Mouse (Mus musculus) inflammation-experienced regulatory T-cells, adult 6 months (primary cell): ENCODE data around the gene Scn1b. TPM values are rescaled to one million over a fixed set of nuclear protein-coding genes. Genes with fewer than 3 reads are reported as not detected.
A peak's percentile ranks its signal among the peaks of the same experiment; 100 is the strongest.

ENCODE experiments used
- ATAC-seq: one replicate; pipeline ENCODE4 v1.8.0; 2017
- polyA plus RNA-seq, 3 experiments: library from polyadenylated mRNA; unstranded; fragments of 100-300 nt; shearing (Covaris generic); gene quantifications; one replicate each; pipeline ENCODE4 v1.2.1; 2017

The Scn1b gene
- polyA plus RNA-seq, 3 experiments from 2014 or later = 0.30 TPM; not detected in 2

DNA sequence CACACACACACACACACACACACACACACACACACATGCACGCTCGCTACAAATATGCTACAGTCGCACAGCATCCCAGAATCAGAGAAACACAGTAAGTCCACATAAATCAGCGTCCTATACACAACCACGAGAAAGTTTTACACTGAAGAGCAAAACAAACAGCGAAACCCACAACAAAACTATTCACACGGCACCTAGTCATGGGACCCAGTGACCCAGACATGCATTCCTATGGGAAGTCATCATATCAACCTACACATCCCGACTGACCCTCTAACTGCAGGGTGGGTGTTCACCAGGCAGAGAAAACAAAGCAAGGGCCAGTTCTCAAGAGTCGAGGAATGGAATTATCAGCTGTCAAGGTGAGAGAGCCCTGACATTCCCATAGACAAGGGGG is 22.5 kb upstream of the Scn1b start:
- no peak for ATAC-seq

- ATAC-seq = no peak
Measured at GRCm38 (mm10) chr7:31148756-31149155, 22.0 kb upstream of the Scn1b start.

DNA sequence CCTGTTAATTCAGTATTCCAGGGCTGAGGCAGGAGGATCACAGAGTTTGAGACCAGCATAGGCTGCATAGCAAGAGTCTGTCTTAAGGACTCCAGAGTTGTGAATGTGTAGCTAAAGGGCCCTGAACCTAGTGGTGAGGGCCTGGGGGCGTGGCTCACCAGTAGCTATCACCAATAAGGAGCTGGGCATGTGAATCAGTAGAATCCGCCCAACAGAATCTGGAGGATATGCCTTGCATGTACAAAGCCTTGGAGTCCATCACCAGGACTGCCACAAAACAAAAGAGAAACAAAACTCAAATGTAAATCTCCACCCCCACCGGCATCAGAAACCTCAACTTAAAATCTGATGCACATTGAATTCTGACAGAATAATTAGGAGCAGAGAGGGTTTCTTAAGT is 21.3 kb upstream of the Scn1b start:
- ATAC-seq = peak; percentile 59

DNA sequence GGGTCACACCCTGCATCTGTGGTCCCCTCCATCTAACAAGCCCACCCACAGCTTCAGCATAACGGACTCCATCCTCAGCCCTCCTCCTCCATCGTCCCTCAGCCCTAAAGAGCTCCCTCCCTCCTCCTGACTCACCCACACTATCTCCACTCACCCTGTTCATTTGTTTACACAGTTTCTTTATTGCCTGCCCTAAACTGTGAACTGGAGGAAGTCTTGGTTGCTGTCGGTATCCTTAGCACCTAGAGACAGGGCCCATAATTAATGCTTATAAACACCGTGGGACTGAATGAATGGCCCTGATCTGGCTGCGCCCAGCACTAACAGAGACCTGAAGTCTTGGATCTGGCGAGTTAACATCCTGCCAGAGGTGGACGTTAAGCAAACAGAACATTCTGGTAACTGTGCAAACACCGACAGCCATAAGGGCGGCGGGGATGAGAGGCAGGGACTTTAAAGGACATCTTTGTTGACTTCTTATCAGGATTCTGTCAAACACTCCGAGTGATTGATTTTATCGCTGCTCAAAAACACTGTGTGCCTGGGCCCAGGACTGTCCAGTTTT is 18.9 kb upstream of the Scn1b start:
- no peak for ATAC-seq

DNA sequence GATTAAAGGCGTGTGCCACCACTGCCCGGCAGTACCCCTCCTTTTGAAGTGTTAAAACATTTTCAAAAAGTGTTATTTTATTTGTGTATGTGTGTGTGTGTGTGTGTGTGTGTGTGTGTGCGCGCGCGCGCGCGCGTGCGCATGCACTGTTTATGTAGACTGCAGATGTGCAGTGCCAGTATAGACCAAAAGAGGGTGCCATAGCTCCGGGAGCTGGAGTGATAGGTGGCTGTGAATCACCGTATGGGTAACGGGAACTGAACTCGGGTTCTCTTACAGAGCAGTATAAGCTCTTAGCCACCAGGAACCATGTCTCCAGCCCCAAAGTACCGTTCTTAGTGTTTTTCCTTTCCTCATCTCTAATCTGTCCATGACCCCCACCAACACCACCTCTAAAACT is 18.1 kb upstream of the Scn1b start:
- ATAC-seq = no peak

- ATAC-seq = no peak
Measured at GRCm38 (mm10) chr7:31140941-31141340, 14.1 kb upstream of the Scn1b start.

DNA sequence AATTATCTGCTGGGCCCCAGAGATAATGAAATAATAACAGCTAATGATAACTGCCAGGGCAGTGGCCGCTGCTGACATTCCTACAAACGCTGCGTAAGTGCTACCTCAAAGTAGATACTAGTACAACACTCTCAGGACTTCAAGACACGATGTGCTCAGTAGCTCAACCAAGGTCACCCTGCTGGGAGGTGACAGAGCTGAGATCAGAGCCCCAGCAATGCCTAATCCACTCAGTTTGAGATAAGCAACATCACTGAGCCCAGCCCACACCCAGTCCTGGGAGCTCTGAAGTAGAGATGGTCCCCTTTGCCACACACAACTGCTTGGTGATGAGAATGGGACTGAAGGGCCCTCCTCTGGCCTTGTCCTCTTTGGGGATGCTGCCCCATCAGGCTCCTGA is 13.5 kb upstream of the Scn1b start:
- ATAC-seq = no peak

- ATAC-seq = peak; percentile 79
Measured at GRCm38 (mm10) chr7:31139765-31140164, 13.0 kb upstream of the Scn1b start.

DNA sequence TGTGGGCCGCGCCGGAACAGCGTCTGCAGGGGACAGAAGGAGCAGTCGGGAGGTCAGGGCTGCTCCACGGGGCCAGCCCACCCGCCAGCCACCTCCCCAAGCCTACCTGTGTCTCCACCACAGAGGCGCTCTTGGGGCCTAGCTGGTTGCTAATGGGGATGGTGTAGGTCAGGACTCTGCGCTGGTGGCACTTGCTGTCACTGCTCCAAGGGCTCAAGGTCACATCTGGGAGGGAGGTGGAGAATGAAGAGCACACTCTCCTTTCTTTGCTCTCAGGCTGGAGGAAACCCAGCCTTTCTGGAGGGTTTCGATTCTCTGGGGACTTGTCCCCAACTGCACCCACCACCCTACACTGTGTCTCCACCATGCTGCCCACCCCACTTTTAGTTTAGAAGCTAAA is 8.9 kb upstream of the Scn1b start:
- ATAC-seq = no peak

DNA sequence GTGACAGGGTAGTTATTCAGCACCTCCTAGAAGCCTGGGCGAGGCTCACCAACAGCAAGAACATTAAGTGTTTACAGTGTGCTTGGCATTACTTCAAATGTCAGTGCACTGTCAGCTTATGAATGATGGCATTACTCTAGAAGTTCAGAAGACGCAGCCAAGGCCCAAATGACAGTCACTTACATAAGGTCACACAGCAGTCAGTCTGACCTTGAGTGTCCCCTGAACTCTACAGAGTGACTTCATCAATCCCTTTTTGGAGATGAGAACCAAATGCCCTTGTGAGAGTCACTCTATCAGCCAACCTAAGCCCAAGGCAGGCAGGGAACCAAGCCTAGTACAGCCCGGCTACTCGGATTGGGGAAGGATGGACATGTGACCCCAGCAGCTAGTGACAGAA is 5.1 kb upstream of the Scn1b start:
- no peak for ATAC-seq

GRCm38 (mm10) chr7:31130841-31131240 is 4.0 kb upstream of the Scn1b start:
- ATAC-seq = peak; percentile 83

- no peak for ATAC-seq
Measured at GRCm38 (mm10) chr7:31130197-31130596, 3.4 kb upstream of the Scn1b start.

- no peak for ATAC-seq
Measured at GRCm38 (mm10) chr7:31128157-31128705, 1.4 kb upstream of the Scn1b start.

DNA sequence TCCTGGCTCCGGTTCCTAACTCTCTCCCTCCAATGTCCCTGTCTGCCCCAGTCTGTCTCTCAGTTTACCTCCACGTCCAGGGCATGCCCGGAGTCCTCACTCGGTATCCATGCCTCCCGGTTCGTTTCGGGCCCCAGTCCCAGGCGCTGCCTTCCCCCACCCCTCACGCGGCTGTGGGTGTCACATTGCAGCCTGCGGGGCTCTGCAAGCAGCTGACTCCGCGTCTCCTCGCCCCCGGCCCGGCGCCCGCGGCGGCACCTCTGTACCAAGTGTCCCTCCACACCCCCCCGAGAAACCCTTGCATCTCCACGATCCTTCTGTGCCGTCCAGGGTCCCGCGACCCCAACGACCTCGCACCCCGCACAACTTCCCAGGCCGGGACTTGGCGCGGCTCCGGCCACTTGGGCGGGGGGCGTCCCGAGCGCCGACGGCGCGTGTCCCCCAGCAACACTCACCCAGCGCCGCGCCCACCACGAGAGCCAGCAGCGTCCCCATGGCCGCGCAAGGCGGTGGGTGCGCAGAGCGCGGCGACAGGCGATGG is 522 bp downstream of the Scn1b start:
- ATAC-seq = no peak

DNA sequence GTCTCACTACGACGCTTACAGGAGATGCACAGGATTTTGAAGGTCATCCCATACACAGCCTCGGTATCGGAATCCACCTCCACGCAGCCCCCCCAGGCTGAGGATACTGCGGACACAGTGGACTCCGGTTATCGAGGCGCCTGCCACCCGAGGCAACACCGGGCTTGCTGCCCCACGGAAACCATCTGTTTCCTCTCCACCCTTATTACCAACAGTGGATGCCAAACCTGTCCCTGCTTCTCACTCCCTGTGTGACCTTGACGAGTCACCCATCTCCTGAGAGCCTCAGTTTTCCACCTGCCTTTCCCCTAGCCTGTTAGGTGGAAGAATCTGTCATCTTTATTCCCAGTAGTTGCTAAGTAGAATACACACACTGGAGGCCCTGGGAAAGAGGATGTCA is 1.7 kb downstream of the Scn1b start:
- no peak for ATAC-seq

DNA sequence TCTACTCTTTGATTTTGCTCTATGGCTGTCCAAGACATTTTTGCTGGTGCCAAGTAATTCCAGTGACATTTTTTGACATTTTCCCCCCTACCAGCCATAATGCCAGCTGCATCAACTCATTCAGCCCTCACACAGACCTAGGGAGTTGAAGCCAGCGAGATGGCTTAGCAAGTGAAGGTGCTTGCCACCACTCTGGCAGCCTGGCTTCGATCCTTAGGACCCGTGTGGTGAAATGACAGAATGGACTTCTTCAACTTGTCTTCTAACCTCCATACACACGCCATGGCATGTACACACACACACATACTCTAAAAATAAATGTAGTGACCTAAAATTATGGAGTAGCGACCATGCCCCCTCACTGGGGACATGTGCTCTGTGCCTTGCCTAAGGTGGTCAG is 2.4 kb downstream of the Scn1b start:
- ATAC-seq = no peak

DNA sequence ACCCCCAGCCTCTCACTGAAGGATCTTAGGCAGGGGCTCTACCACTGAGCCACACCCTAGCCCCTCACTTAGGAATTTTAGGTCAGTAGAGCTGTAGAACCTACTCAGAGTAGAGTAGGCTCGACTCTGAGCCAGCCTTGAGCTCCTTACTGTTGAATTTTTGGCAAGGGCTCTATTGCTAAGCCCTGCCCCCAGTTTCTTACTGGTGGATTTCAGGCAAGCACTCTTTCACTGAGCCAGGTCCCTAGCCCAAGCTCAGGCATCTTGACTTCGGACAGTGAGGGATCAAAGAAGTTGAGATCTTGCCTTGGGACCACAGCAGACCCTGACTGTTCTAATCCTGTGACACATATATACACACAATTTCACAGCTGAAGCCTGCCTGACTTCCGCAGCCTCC is 3.1 kb downstream of the Scn1b start:
- ATAC-seq = no peak

- no peak for ATAC-seq
Measured at GRCm38 (mm10) chr7:31122641-31123631, 3.9 kb downstream of the Scn1b start.

GRCm38 (mm10) chr7:31119556-31119955 is 7.2 kb downstream of the Scn1b start:
- ATAC-seq = no peak

DNA sequence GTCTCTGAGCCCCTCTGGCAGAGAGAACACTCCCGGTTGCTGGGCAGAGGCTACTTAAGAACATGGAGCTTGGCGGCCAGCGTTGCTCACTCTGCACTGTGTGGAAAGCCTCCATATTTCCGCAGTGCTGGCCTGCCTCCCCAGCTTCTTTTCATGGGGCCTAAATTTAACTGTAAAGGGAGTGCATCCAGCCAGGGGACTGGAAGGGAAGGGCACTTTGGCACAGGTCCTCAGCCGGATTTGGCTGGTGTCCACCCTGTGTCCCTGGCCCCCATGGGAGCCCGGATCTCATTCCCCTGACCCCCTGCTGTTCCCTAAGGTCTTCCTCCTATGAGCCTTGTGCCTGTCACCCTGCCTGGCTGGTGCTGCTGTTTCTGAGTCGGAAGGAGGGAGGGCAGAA is 8.3 kb downstream of the Scn1b start:
- ATAC-seq = no peak

DNA sequence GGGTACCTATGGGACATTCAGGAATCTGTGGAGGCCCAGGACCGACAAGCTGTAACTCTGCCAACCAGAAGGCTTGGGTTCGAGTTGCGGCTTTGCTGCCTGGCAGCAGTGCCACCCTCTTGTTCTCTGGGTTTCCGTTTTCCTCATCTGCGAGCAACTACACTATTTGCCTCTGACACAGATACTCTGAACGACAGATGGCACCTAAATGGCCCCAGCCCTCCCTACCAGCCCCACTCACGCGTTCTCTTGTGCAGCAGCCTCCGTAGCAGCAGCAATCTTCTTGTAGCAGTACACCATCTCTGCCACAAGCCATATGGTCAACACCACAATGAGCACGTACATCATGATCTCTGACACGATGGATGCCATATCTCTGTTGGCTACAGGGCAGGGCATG is 9.3 kb downstream of the Scn1b start:
- no peak for ATAC-seq

DNA sequence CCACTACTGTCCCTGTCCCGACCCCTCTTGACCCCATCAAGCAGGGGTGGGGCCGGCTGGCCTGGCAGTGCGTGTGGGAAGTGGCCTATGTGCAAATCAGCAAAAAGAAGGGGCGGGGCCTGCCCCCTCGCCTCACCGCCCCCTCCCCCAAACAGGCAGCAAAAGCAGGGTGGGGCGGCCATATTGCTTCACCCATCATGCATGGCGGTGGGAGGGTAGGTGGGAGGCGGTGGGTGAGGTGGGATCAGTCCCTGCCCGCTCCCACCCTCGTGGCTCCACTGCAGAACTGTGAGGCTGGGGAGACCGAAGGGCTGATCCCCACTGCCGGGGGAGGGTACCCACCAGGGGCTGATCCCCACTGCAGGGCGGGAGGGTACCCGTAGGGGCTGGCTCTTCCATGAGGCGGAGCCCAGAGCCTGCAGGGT is 10.1 kb downstream of the Scn1b start:
- no peak for ATAC-seq

DNA sequence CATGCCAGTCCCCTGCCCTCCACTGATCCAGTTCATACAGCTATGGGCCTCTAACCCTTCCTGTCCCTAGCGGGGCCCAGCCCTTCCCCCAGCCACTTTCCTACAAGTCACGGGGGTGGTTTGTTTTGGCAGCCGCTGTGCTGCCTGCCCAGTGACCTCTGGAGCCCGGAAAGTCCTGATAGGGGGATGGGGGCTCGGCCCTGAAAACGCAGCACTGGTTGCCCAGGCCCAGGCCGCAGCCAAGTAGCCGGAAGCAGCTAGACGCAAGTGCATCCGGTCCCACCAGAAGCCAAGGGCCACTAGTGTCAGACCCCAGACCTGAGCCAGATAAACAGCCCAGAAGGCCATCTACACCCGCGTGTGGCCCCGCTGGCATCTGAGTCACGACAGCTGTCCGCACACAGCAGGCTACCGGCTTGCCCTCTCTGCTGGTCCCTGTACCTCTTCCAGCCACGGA is 11.2 kb downstream of the Scn1b start:
- ATAC-seq = no peak

- ATAC-seq = no peak
Measured at GRCm38 (mm10) chr7:31115182-31115581, 11.6 kb downstream of the Scn1b start, which contains the start of gene Hpn. TSS of gene Hpn (minus strand) at chr7:31115290.
